Comparison of ENCODE assay signal across 15 mouse cellular contexts in the genomic region with DNA sequence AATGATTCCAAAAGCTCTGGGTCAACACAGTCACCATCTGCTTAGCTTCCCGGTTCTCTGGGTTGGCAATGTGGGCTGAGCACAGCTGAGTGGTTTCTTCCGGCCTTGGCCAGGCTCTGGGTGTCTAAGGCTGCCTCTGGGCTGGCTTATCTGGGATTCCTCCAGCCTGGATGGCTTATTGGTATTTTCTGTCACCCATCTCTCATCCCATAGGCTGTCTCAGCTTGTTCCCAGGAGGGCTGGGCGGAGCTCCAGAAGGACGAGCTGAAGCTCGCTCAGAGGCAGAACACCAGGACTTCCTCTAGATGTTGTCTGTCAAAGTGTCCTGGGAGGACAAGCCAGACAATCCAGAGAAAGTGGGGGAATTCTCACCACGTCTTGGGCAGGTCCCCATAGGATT.
DNase-seq lines count a peak whose midpoint lies in the region; ATAC-seq lines count a peak whose summit lies in the region.
"Had no signal": no experiment of that assay in that cellular context is flagged by ENCODE, and none has a peak within 500 bp of the region (broad histone marks: within the 10 kb centered on the region; RNA-seq: fewer than 3 reads in every experiment).

No protein-coding gene starts in this region.

- intact Hi-C loops in left cerebral cortex, postnatal 36 days (cut with DNase I) = loop anchor here (10.0 kb wide), 1 partner anchor 247 kb away; no protein-coding TSS in a partner anchor

- H3K9ac ChIP-seq in hindbrain, embryonic 13.5 days = no peak overlapping the region
- H3K9ac ChIP-seq: embryonic facial prominence, embryonic 12.5 days had no signal

- H3K36me3 ChIP-seq in embryonic facial prominence, embryonic 10.5 days (replicated peaks) = no peaks in the 10 kb centered on the region
- H3K36me3 ChIP-seq in hindbrain, embryonic 13.5 days = no peaks in the 10 kb centered on the region
- H3K36me3 ChIP-seq: embryonic facial prominence, embryonic 12.5 days; midbrain, embryonic 10.5 days had no signal

- no peak overlapping the region for H3K4me3 ChIP-seq in embryonic facial prominence, embryonic 10.5 days
- no peak overlapping the region for H3K4me3 ChIP-seq in hindbrain, embryonic 13.5 days
- H3K4me3 ChIP-seq: embryonic facial prominence, embryonic 12.5 days; midbrain, embryonic 10.5 days had no signal

- H3K27me3 ChIP-seq in embryonic facial prominence, embryonic 10.5 days (replicated peaks; ENCODE audit: low read depth, poor library complexity, severe bottlenecking) = no peaks in the 10 kb centered on the region
- peaks cover 1% of the 10 kb centered on the region; the same call in 1 of the 2 replicates for H3K27me3 ChIP-seq in hindbrain, embryonic 13.5 days
- H3K27me3 ChIP-seq: embryonic facial prominence, embryonic 12.5 days had no signal

- no peak for ATAC-seq in hindbrain, embryonic 13.5 days (ENCODE audit: low FRiP score)
- ATAC-seq: hindbrain, embryonic 16.5 days had no signal

- H3K4me1 ChIP-seq in embryonic facial prominence, embryonic 10.5 days = no peaks in the 10 kb centered on the region
- H3K4me1 ChIP-seq in hindbrain, embryonic 13.5 days (replicated peaks) = peaks cover 14% of the 10 kb centered on the region
- H3K4me1 ChIP-seq: embryonic facial prominence, embryonic 12.5 days had no signal

- H3K9me3 ChIP-seq in embryonic facial prominence, embryonic 10.5 days = no peaks in the 10 kb centered on the region
- no peaks in the 10 kb centered on the region for H3K9me3 ChIP-seq in hindbrain, embryonic 13.5 days
- H3K9me3 ChIP-seq: embryonic facial prominence, embryonic 12.5 days; midbrain, embryonic 10.5 days had no signal

- H3K27ac ChIP-seq in embryonic facial prominence, embryonic 10.5 days (replicated peaks) = no peak overlapping the region
- no peak overlapping the region for H3K27ac ChIP-seq in hindbrain, embryonic 13.5 days
- H3K27ac ChIP-seq: embryonic facial prominence, embryonic 12.5 days; midbrain, embryonic 10.5 days had no signal

- peak; percentile 2 to 8 for DNase-seq in adrenal gland, postnatal 36 days
- no peak for DNase-seq in adrenal gland, postnatal 25 days
- DNase-seq in layer of hippocampus, adult 11-12 months (ENCODE audit: low spot score) = peak; percentile 10
- no peak for DNase-seq in layer of hippocampus, postnatal 10 days (ENCODE audit: low spot score in 2 of 2)
- DNase-seq in brain, adult 2 months (ENCODE audit: low read depth, low spot score) = peak; percentile 75
- peak; percentile 17 to 18 for DNase-seq in left cerebral cortex, postnatal 36 days (ENCODE audit: low spot score in 2 of 2)
- DNase-seq in embryonic facial prominence, embryonic 10.5 days (ENCODE audit: low spot score) = no peak
- DNase-seq: cerebellum, adult 18-20 months; gastrocnemius, postnatal 36 days; lung, adult 18-20 months; thymus, adult 2 months had no signal

- H3K4me2 ChIP-seq in hindbrain, embryonic 13.5 days = no peak overlapping the region
- H3K4me2 ChIP-seq: embryonic facial prominence, embryonic 12.5 days had no signal

- WGBS in embryonic facial prominence, embryonic 10.5 days = 66% methylated on average over 6 of the region's 6 CpGs
- WGBS in hindbrain, embryonic 13.5 days = 72% methylated on average over 6 of the region's 6 CpGs

Comparison
In these comparisons a context has a peak if more than half of its experiments do, and no peak if none do; other contexts are left out.
1. DNase-seq: peak in adrenal gland, postnatal 36 days (2 of 2), layer of hippocampus, adult 11-12 months (single experiment), brain, adult 2 months (single experiment) and left cerebral cortex, postnatal 36 days (2 of 2); none in adrenal gland, postnatal 25 days (single experiment), layer of hippocampus, postnatal 10 days (0 of 2) and embryonic facial prominence, embryonic 10.5 days (single experiment).